Mouse (Mus musculus) ES-CJ7 (cell line): ENCODE measurements around the gene Agbl4.
A peak's percentile ranks its signal among the peaks of the same experiment; 100 is the strongest.

Experiments used
- DNase-seq: peaks from one replicate; pipeline ENCODE4 v3.0.0; 2011; ENCODE audit warnings: low read depth, low spot score

Gene Agbl4

DNA sequence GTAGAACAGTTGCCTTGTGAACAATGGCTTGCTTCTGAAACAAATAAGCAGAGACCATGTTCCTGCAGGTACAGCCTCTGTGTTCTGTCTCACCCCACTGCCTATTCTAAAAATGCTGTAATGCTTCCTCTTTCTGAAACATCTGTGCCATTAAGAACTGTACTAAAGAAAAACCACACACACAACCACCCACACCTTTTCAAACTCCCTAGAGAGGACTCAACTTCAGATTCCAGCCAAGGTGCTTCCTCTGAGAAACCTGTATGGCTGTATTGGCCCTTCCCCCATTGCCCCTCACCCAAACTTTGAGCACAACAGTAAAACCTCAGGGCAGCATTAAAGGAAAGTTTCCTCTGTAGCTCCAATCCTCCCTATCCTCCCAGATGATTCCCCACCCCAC, 1002.3 kb downstream of the Agbl4 start:
- DNase-seq, result no peak

DNA sequence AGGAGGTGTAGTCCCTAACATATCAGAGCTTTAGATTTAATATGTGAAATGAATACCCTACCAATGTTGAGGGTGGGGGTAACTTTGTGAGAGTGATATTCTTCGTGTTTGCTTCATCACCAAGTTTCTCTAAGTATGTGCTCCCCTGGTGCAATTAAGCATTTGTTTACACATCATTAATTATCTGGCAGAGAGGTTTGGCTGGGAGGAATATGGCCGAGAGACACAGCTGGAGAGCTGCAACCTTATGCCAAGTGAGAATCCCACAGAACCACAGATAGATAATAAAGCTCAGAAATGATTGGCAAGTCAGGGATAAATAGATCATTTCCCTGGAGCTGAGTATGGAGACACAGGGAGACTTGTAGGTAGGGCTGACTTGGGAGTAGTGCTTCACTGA, 1003.2 kb downstream of the Agbl4 start:
- no peak for DNase-seq

- DNase-seq, result no peak
Observed at GRCm38 (mm10) chr4:111403243-111403642, 1005.8 kb downstream of the Agbl4 start.

DNA sequence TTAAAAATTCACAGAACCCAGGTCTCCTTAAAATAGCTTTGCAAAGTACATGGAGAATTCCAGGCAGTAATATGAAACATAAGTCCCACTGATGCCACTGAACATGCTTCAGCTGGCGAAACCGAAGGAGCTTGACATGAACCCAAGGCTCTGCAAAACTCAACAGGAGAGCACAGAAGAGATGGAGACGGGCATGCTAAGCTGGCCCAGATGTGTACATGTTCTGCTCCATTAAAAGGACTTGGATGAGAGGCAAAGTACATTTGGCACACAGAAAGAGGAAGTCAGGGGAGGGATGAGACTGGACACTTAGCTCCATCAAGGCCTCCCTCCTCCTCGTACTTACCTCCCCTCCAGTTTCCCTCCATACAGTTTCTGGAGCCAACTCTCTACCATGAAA, 1013.3 kb downstream of the Agbl4 start:
- no peak for DNase-seq

GRCm38 (mm10) chr4:111414399-111414798, 1016.9 kb downstream of the Agbl4 start:
- DNase-seq, result no peak

DNA sequence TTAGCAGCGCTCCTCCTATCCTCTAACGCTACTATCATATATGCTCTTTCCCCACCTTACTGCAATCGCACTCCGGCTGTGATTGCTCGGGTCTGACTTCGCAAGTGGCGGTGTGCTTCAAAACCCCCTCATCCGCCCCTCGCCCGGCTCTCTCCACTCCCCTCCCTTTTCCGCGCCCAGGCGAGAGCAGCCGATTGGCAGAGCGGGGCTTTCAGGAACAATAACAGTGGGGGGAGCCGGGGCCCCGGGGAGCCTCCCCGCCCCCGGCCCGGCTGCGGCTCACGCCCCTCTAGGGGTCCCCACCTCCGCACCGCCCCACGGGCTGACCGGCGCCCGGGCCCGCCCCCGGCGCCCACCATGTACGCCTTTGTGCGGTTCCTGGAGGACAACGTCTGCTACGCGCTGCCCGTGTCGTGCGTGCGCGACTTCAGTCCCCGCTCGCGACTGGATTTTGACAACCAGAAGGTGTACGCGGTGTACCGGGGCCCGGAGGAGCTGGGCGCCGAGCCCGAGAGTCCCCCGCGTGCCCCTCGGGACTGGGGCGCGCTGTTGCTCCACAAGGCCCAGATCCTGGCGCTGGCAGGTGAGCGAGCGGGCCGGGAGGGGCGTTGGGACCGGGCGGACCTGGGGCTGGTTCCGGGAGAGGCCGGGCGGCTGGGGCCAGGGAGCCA, 1017.5 kb downstream of the Agbl4 start, which contains the start of gene Bend5:
TSS of gene Bend5 (plus strand) at position 189 of the 671 bp plus-strand sequence.
- peak; percentile 79 for DNase-seq

GRCm38 (mm10) chr4:111416126-111416525, 1018.7 kb downstream of the Agbl4 start:
- DNase-seq, result no peak

- no peak for DNase-seq
Observed at GRCm38 (mm10) chr4:111416551-111416950, 1019.1 kb downstream of the Agbl4 start.

- no peak for DNase-seq
Observed at GRCm38 (mm10) chr4:111417716-111418115, 1020.3 kb downstream of the Agbl4 start.

GRCm38 (mm10) chr4:111419476-111419875, 1022.0 kb downstream of the Agbl4 start:
- no peak for DNase-seq

GRCm38 (mm10) chr4:111420031-111420430, 1022.6 kb downstream of the Agbl4 start:
- DNase-seq, result no peak

- DNase-seq, result no peak
Observed at GRCm38 (mm10) chr4:111420955-111421354, 1023.5 kb downstream of the Agbl4 start.

GRCm38 (mm10) chr4:111421785-111422184, 1024.3 kb downstream of the Agbl4 start:
- no peak for DNase-seq

DNA sequence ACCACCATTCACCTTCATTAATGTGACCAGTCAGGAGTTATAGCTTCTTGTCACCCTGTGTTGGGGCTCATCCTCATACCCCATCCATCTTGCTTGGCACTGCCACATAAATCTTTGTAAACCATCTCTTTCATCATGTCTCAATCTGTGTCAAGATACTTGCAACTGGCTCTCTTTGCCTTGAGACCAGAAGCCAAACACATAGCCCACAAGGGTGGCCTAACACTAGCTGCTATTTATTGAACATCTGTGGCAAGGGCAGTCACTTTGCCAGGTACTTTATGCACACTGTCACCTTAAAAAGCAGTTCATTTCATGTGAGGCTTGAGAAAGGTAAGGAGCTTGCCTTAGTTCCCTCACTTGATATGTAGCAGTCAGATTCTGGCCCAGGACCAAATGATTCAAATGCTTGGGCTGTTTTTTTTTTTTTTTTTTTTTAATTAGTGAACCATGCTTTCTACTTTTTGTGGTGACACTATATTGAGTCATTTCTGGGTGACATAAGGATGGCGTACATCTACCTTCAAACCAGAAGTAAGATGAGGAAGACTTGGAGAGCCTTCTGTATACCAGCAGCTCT, 1027.0 kb downstream of the Agbl4 start:
- DNase-seq, result no peak

GRCm38 (mm10) chr4:111425170-111425569, 1027.7 kb downstream of the Agbl4 start:
- DNase-seq, result no peak

DNA sequence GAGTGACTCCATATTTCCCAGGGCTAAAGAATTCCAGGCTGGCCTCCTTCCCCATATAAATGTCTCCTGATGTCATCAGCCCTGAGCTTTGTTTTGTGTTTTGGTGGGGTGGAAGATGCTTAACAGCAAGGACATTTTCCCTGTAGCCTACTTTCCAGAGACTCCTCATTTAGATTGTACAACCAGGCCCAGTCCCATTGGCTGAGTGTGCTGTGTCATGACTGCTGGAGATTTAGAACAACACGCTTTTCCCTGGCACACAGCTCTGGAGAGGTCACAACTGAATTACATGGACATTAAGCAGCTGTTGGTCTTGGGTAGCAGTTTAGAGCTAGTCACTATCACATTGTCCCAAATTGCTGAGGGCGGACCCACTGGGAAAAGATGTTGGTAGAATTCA, 1033.7 kb downstream of the Agbl4 start:
- DNase-seq, result no peak

DNA sequence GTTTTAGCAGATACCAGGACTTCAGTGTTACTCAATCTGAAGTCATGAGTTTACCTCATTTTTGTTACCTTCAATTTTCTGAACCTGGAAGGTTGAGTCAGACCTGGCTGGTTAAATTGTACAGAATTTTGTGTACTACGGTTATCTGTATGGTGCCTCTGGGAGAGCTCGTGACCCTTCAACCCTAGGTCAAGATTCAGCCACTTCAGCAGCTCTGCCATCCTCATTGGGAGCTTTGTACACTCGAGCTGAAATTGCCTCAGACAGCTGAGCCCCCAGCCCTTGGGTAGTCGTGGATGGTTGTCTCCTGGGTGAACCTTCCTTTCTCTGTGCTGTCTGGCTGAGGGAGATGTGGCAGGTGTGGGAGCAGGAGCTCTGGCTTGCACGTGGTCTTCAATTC, 1034.6 kb downstream of the Agbl4 start:
- DNase-seq, result no peak

GRCm38 (mm10) chr4:111432417-111432816, 1035.0 kb downstream of the Agbl4 start:
- DNase-seq, result no peak

- no peak for DNase-seq
Observed at GRCm38 (mm10) chr4:111441709-111442108, 1044.2 kb downstream of the Agbl4 start.

- DNase-seq, result no peak
Observed at GRCm38 (mm10) chr4:111442435-111443238, 1045.2 kb downstream of the Agbl4 start.

GRCm38 (mm10) chr4:111443906-111444615, 1046.6 kb downstream of the Agbl4 start:
- no peak for DNase-seq

DNA sequence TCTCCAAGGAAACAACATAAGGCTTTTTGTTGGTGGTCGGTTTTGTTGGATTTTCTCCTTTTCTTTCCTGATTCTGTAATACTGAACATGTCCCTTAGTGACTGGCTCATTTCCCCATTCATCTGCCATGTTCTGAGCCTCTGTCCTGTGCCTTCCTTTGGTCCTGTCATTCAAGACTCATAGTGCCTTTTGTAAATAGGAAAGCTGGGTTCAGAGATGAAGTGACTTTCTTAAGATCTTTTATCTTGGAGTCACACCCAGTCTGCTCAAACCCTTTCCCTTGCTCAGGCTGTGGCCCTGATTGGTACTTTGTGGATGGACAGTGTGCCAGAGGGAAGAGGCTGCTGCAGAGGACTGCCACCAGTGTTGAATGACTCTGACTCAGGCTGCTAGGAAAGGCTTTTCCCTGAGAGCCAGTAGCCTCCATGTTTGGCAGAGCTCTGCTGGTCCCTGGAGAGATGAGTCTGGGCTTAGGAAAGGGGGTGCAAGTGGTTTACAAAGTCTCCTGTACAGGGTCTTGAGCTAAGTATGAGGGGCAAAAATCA, 1047.2 kb downstream of the Agbl4 start:
- DNase-seq, result no peak
